Mouse (Mus musculus) thymus, adult 2 months (tissue): ENCODE measurements around the gene Clybl.

Experiments used
- CTCF ChIP-seq: fragments of 200-500 bp; IDR thresholded peaks from 2 replicates; pipeline ENCODE4 v1.5.1; 2012; ENCODE audit warnings: mild to moderate bottlenecking, control low read depth, low read length, moderate library complexity, borderline replicate concordance; ENCODE audit not compliant: control insufficient read depth, poor library complexity, insufficient read depth; ENCODE audit errors: extremely low read depth
- POLR2A ChIP-seq: fragments of 200-500 bp; IDR thresholded peaks from 2 replicates; pipeline ENCODE4 v1.6.1; 2012; ENCODE audit warnings: mild to moderate bottlenecking, low read length, control low read depth, moderate library complexity; ENCODE audit not compliant: control insufficient read depth, poor library complexity, insufficient read depth; ENCODE audit errors: extremely low read depth

DNA sequence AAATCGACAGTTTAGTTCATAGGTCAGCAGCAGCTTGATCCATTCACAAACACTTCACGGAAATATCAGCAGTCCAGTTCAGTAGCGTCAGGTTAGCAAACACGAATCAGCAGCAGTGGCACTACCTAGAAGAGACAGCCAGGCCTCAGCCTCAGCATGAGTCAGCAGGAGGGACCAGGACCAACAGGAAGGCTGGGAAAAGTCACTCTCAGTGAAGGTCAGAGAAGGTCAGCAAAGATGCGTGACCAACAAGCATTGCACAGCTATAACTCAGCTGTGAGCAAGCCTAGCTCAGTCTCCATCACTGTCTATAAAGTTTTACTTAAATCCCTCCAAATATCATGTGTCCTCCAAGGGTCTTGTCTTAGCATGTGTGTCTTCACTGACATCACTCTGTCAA lies 27.7 kb downstream of the Clybl start:
- TF ChIP-seq POLR2A (no peak), CTCF (no peak)
